Mouse (Mus musculus) cortical plate, adult 2 months (tissue): ENCODE data around the gene Sorbs1.
"Not testable (repeated sequence)": the region's sequence is repeated elsewhere in the genome, so short reads cannot be mapped to it uniquely, and the experiment has no call there.

Experiments
- CTCF ChIP-seq: fragments of 200-500 bp; IDR thresholded peaks from 2 replicates; pipeline ENCODE4 v1.5.1; 2011; ENCODE audit warnings: mild to moderate bottlenecking, control low read depth, low read length; ENCODE audit not compliant: insufficient read depth; ENCODE audit errors: extremely low read depth
- POLR2A ChIP-seq: fragments of 200-500 bp; IDR thresholded peaks from 2 replicates; pipeline ENCODE4 v1.6.1; 2011; ENCODE audit warnings: mild to moderate bottlenecking, low read length, control low read depth; ENCODE audit not compliant: insufficient read depth; ENCODE audit errors: extremely low read depth

DNA sequence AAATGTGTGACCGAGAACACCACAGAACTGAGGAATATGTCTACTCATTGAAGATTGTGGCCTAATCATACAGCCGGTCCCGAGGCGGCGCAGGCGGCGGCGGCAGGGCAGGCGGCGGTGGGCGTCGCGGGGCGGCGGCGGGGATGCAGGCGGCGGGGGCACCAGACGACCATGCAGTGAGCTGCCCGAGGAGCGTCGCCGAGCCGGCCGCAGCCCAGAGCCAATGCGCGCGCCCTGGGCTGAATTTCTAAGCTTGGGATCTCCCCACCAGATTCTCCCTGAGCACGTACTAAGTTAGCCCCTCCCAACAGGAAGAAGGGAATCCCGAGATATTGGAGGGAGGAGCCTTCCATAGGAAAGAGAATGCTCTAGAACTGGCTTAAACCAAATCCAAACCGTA lies 47.9 kb upstream of the Sorbs1 start:
- TF ChIP-seq CTCF, POLR2A: not testable (repeated sequence)
